Mouse (Mus musculus) myocyte (in vitro differentiated cells): ENCODE measurements around the gene Igf2bp3.

Source experiments
- E2F4 ChIP-seq: IDR thresholded peaks from one replicate; pipeline ENCODE4 v1.6.1; 2011; ENCODE audit warnings: mild to moderate bottlenecking, control low read depth, moderate library complexity; ENCODE audit not compliant: insufficient read depth
- MYOD1 ChIP-seq, 3 experiments: IDR thresholded peaks; one replicate each; pipeline ENCODE4 v1.6.1; 2011; ENCODE audit warnings: control low read depth in 2 of 3, low read depth in 2 of 3, mild to moderate bottlenecking in 2 of 3, moderate library complexity in 1 of 3; ENCODE audit not compliant: insufficient read length in 2 of 3, control insufficient read depth in 1 of 3
- POLR2A ChIP-seq: IDR thresholded peaks from one replicate; pipeline ENCODE4 v1.6.1; 2011; ENCODE audit warnings: low read depth, mild to moderate bottlenecking, control low read depth, moderate library complexity; ENCODE audit not compliant: insufficient read length
- POLR2AphosphoS2 ChIP-seq: IDR thresholded peaks from one replicate; pipeline ENCODE4 v1.6.1; 2011; ENCODE audit warnings: low read depth, control low read depth; ENCODE audit not compliant: insufficient read length
- TCF12 ChIP-seq: IDR thresholded peaks from one replicate; pipeline ENCODE4 v1.6.1; 2011; ENCODE audit warnings: mild to moderate bottlenecking, control low read depth; ENCODE audit not compliant: poor library complexity, insufficient read depth, severe bottlenecking

DNA sequence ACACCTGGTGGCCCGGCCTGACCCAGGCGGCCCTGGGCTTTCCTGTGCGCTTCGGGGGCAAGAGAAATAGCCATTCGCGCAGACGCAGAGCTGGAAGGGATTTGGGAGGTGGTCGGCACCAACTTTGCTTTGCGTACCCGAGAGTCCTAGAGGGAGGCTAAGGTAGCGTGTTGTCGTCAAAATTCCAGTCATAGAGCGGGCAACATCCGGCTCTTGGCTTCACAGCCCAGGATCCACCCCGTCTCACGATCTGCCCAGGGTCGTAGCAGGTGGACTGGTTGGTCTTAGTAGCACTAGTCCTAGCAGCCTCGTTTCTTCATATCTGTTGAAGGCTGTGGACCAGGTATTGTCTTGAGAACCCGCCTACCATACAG is 140.7 kb downstream of the Igf2bp3 start:
- no peak for TF ChIP-seq TCF12
- no peak for TF ChIP-seq POLR2A
- TF ChIP-seq E2F4: no peak
- TF ChIP-seq MYOD1 (IDR thresholded peaks at IDR 0.05; ENCODE audit: control insufficient read depth in 1 of 3, insufficient read length in 2 of 3, low read depth in 2 of 3): no peak
- no peak for TF ChIP-seq POLR2AphosphoS2
